Mouse (Mus musculus): Measurements from ENCODE around the gene Zfp13. TPM values are rescaled to one million over a fixed set of nuclear protein-coding genes. Genes with fewer than 3 reads are reported as not detected.

The Zfp13 gene
- polyA plus RNA-seq, 1 experiment from 2014 or later: 17.1 TPM

DNA sequence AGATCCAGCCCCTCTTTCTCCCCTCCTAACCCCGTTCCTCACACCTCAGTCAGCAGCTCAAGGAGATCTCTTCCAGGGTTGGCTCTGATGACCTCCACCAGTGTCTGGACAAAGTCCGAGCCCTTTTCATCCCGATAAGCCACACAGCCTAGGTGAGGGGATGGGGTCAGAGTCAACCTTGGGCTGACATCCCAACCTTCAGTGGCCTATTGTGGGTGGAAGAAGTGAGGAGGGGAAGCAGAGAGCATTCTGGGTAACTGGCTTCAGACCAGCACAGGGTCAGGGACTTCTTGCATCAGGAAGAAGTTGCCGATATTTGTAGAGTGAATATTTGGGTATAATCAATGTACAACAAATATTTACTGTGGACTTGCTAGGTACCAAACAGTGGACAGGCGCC is 47.3 kb downstream of the Zfp13 start:
- no peak for DNase-seq (ENCODE audit: low spot score)
- Histone ChIP-seq H3K4me3 (ENCODE audit: low read depth, low read length) (no peak overlapping the region), H3K9me3 (replicated peaks; ENCODE audit: control insufficient read depth, low read length) (no peaks in the 10 kb centered on the region), H3K36me3 (replicated peaks; ENCODE audit: control insufficient read depth, insufficient read depth, low read depth, low read length) (peaks cover 4% of the 10 kb centered on the region; the same call in 1 of the 2 replicates), H3K9ac (replicated peaks; ENCODE audit: low read length) (no peak overlapping the region), H3K4me2 (ENCODE audit: low read depth, low read length) (no peak overlapping the region), H3K27me3 (ENCODE audit: control insufficient read depth, insufficient read depth, low read length) (no peaks in the 10 kb centered on the region), H3K27ac (replicated peaks; ENCODE audit: low read depth, low read length) (no peak overlapping the region), H3K4me1 (ENCODE audit: control insufficient read depth, insufficient read depth, low read length) (no peaks in the 10 kb centered on the region)
- ATAC-seq (replicated peaks; ENCODE audit: insufficient number of reproducible peaks, low FRiP score, low TSS enrichment, low read depth): no peak
- 64% methylated on average over 5 of the region's 5 CpGs for WGBS

DNA sequence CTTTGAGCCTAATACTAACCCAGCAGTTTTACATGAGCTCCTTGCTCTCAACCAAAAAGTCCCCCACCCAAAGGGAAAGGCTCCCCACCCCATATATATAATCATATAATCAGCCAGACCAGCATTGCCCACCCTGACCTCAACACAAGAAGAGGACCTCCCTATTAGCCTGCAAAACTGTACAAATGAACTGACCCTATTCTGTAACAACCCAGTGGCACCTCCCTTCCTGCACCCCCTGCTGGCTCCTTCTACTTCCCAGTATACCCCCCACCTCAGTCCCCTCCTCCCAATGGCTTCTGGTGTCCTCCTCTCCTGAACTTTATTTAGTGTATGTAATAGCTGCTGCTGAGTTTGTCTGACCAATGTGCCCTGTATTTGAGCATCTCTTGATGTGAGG is 47.9 kb downstream of the Zfp13 start:
- peak overlapping the region; percentile 60 for H3K4me3 ChIP-seq (ENCODE audit: low read depth, low read length)
- ATAC-seq (replicated peaks; ENCODE audit: insufficient number of reproducible peaks, low FRiP score, low TSS enrichment, low read depth) (no peak), DNase-seq (ENCODE audit: low spot score) (no peak)
- H3K9me3 ChIP-seq (replicated peaks; ENCODE audit: control insufficient read depth, low read length): no peaks in the 10 kb centered on the region
- H3K36me3 ChIP-seq (replicated peaks; ENCODE audit: control insufficient read depth, insufficient read depth, low read depth, low read length): 0 out of 2 replicates have a peak, but pooled peaks cover 2% of the 10 kb centered on the region
- no peak overlapping the region; the same call in 1 of the 2 replicates for H3K9ac ChIP-seq (replicated peaks; ENCODE audit: low read length)
- H3K27ac ChIP-seq (replicated peaks; ENCODE audit: low read depth, low read length): no peak overlapping the region
- no peaks in the 10 kb centered on the region for H3K27me3 ChIP-seq (ENCODE audit: control insufficient read depth, insufficient read depth, low read length)
- no peaks in the 10 kb centered on the region for H3K4me1 ChIP-seq (ENCODE audit: control insufficient read depth, insufficient read depth, low read length)
- peak overlapping the region; percentile 80 for H3K4me2 ChIP-seq (ENCODE audit: low read depth, low read length)

DNA sequence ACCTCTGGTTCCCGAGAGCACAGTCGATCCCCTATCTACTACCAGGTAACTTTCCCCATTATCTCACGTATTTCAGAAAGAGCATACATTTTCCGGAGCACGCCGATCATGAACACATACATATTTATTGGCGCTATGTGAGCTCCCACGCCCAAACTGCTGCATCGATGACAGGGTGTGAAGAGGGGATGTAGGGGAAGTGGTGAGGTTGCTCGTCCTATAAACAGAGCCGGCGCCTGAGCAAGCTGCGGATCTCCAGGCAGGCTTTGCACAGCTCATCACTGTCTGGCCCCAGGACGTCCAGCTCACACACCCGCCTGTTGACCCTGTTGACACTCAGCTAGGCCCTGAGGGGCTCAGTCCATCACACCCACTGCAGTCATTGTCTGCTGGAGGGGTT is 48.4 kb downstream of the Zfp13 start:
- peak overlapping the region; percentile 62 for H3K9ac ChIP-seq (replicated peaks; ENCODE audit: low read length)
- no peaks in the 10 kb centered on the region for H3K4me1 ChIP-seq (ENCODE audit: control insufficient read depth, insufficient read depth, low read length)
- 0% methylated on average over 15 of the region's 15 CpGs for WGBS
- H3K4me2 ChIP-seq (ENCODE audit: low read depth, low read length): peak overlapping the region; percentile 80
- H3K4me3 ChIP-seq (ENCODE audit: low read depth, low read length): peak overlapping the region; percentile 60
- no peaks in the 10 kb centered on the region for H3K27me3 ChIP-seq (ENCODE audit: control insufficient read depth, insufficient read depth, low read length)
- H3K9me3 ChIP-seq (replicated peaks; ENCODE audit: control insufficient read depth, low read length): no peaks in the 10 kb centered on the region
- no peaks in the 10 kb centered on the region for H3K36me3 ChIP-seq (replicated peaks; ENCODE audit: control insufficient read depth, insufficient read depth, low read depth, low read length)
- 0 out of 2 replicates have a peak overlapping the region, but pooled peaks have one; percentile 13 for H3K27ac ChIP-seq (replicated peaks; ENCODE audit: low read depth, low read length)
- ATAC-seq (replicated peaks; ENCODE audit: insufficient number of reproducible peaks, low FRiP score, low TSS enrichment, low read depth) (0 out of 2 replicates have a peak, but pooled peaks have one; percentile 5), DNase-seq (ENCODE audit: low spot score) (no peak)

DNA sequence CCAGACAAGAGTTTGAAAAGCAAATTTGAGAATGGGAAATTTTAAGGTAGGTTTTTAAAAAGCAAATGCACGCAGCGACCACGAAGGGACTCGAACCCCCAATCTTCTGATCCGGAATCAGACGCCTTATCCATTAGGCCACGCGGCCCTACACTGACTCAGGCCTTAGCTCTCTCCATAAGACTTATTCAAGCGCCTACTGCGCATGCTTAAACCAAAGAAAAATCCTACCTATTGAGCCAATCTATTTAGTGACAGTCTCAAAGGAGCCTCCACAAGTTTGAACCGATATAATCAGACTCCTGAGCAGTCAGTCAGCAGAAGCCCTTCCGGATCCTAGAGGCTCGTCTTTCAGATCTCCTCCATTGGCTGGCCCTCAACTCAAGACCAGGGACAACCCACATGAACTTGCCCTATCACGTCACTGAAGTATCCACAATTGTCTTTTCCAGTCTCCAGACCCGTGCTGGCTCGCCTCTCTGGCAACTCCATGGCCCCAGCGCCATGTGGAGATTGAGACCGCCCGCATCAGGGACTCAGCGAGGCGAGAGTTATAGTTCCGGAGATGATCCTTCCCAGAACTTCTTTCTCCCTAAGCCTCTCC is 49.0 kb downstream of the Zfp13 start:
- Histone ChIP-seq H3K4me1 (ENCODE audit: control insufficient read depth, insufficient read depth, low read length) (no peaks in the 10 kb centered on the region), H3K4me2 (ENCODE audit: low read depth, low read length) (peak overlapping the region; percentile 80), H3K9me3 (replicated peaks; ENCODE audit: control insufficient read depth, low read length) (no peaks in the 10 kb centered on the region), H3K9ac (replicated peaks; ENCODE audit: low read length) (peak overlapping the region; percentile 62), H3K36me3 (replicated peaks; ENCODE audit: control insufficient read depth, insufficient read depth, low read depth, low read length) (no peaks in the 10 kb centered on the region), H3K4me3 (ENCODE audit: low read depth, low read length) (peak overlapping the region; percentile 60), H3K27me3 (ENCODE audit: control insufficient read depth, insufficient read depth, low read length) (no peaks in the 10 kb centered on the region), H3K27ac (replicated peaks; ENCODE audit: low read depth, low read length) (peak overlapping the region; percentile 44; the same call in 1 of the 2 replicates)
- WGBS: under 1% methylated on average over 22 of the region's 22 CpGs
- peak; percentile 65 for ATAC-seq (replicated peaks; ENCODE audit: insufficient number of reproducible peaks, low FRiP score, low TSS enrichment, low read depth)
- peak; percentile 94 for DNase-seq (ENCODE audit: low spot score)

DNA sequence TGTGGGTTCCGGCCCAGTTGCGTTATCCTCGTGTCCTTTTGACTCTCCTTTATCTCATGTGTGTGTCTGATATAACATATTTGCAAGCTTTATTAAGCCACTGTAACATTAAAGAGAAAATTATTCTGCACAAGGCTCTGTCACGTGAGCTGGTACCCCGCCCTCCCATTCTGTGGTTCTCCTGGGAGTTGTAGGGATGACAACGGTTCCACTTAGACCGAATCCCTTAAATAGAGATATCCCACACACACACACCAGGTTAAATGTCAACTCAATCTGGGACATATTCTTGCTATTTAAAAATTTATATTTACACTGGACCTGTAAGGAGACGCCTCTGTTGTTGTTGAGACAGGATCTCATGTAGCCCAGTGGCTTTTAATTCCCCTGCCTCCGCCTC is 49.8 kb downstream of the Zfp13 start:
- H3K36me3 ChIP-seq (replicated peaks; ENCODE audit: control insufficient read depth, insufficient read depth, low read depth, low read length): no peaks in the 10 kb centered on the region
- H3K4me3 ChIP-seq (ENCODE audit: low read depth, low read length): peak overlapping the region; percentile 60
- WGBS: 5% methylated on average over 9 of the region's 9 CpGs
- ATAC-seq (replicated peaks; ENCODE audit: insufficient number of reproducible peaks, low FRiP score, low TSS enrichment, low read depth): no peak
- no peaks in the 10 kb centered on the region for H3K4me1 ChIP-seq (ENCODE audit: control insufficient read depth, insufficient read depth, low read length)
- no peak overlapping the region for H3K9ac ChIP-seq (replicated peaks; ENCODE audit: low read length)
- H3K4me2 ChIP-seq (ENCODE audit: low read depth, low read length): peak overlapping the region; percentile 80
- DNase-seq (ENCODE audit: low spot score): no peak
- H3K27me3 ChIP-seq (ENCODE audit: control insufficient read depth, insufficient read depth, low read length): no peaks in the 10 kb centered on the region
- no peak overlapping the region for H3K27ac ChIP-seq (replicated peaks; ENCODE audit: low read depth, low read length)
- no peaks in the 10 kb centered on the region for H3K9me3 ChIP-seq (replicated peaks; ENCODE audit: control insufficient read depth, low read length)

DNA sequence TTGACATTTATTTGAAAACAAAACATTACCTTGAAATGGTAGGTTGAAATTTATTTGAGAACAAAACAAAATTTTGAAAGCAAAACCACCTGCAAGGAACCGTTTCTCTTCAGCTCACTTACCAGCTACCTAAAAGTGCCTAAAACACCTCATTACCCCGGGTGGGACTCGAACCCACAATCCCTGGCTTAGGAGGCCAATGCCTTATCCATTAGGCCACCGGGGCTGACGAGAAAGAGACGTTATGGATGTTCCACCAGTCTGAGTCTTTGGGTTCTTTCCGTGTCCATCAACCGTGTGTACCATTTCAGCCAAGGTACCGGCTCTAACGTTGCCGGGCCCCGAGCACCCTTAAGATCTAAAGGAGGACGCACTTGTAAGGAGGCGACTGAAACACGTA is 50.7 kb downstream of the Zfp13 start:
- peak overlapping the region; percentile 60 for H3K4me3 ChIP-seq (ENCODE audit: low read depth, low read length)
- H3K27ac ChIP-seq (replicated peaks; ENCODE audit: low read depth, low read length): no peak overlapping the region
- no peaks in the 10 kb centered on the region for H3K27me3 ChIP-seq (ENCODE audit: control insufficient read depth, insufficient read depth, low read length)
- 0% methylated on average over 15 of the region's 15 CpGs for WGBS
- peak overlapping the region; percentile 80 for H3K4me2 ChIP-seq (ENCODE audit: low read depth, low read length)
- H3K9ac ChIP-seq (replicated peaks; ENCODE audit: low read length): no peak overlapping the region; the same call in 1 of the 2 replicates
- H3K9me3 ChIP-seq (replicated peaks; ENCODE audit: control insufficient read depth, low read length): no peaks in the 10 kb centered on the region
- ATAC-seq (replicated peaks; ENCODE audit: insufficient number of reproducible peaks, low FRiP score, low TSS enrichment, low read depth) (0 out of 2 replicates have a peak, but pooled peaks have one; percentile 4), DNase-seq (ENCODE audit: low spot score) (peak; percentile 92)
- no peaks in the 10 kb centered on the region for H3K4me1 ChIP-seq (ENCODE audit: control insufficient read depth, insufficient read depth, low read length)
- H3K36me3 ChIP-seq (replicated peaks; ENCODE audit: control insufficient read depth, insufficient read depth, low read depth, low read length): no peaks in the 10 kb centered on the region

DNA sequence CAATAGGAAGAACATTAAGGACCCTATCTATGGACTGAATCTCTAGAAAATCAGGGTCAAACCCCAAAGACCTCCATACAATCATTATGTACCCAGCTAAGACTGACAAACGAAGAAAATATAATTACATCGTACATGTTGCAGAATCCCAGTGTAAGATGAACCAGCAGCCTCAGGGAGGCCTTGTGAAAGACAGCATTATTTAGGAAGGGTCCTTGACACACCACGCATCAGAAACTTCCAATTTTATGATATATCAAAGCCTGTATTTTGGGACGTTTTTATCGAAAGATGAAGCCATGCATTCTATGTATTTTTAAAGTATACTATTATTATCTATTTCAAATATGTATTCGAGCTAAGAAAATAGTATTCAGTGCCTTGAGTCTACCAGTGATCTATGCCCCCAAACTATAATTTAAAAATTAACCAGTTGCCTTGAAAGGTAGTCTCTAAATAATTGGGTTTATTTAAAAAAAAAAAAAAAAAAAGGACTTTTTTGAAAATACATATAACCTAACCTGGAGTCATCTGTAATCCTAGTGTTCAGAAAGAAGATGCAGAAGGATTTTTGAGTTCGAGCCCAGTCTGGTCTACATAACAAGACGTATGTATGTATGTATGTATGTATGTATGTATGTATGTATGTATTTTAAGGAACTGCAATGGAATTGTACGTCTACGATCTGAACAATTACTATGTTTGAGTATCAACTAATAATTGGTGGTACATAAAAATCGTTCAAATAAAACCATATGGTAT is 51.4 kb downstream of the Zfp13 start:
- Histone ChIP-seq H3K4me3 (ENCODE audit: low read depth, low read length) (no peak overlapping the region), H3K9me3 (replicated peaks; ENCODE audit: control insufficient read depth, low read length) (no peaks in the 10 kb centered on the region), H3K9ac (replicated peaks; ENCODE audit: low read length) (no peak overlapping the region), H3K36me3 (replicated peaks; ENCODE audit: control insufficient read depth, insufficient read depth, low read depth, low read length) (no peaks in the 10 kb centered on the region), H3K4me2 (ENCODE audit: low read depth, low read length) (no peak overlapping the region), H3K4me1 (ENCODE audit: control insufficient read depth, insufficient read depth, low read length) (no peaks in the 10 kb centered on the region), H3K27me3 (ENCODE audit: control insufficient read depth, insufficient read depth, low read length) (no peaks in the 10 kb centered on the region), H3K27ac (replicated peaks; ENCODE audit: low read depth, low read length) (no peak overlapping the region)
- 49% methylated on average over 11 of the region's 11 CpGs for WGBS
- no peak for DNase-seq (ENCODE audit: low spot score)
- ATAC-seq (replicated peaks; ENCODE audit: insufficient number of reproducible peaks, low FRiP score, low TSS enrichment, low read depth): no peak
